Mouse (Mus musculus): ENCODE measurements around the gene Tipin.
"Not testable (repeated sequence)": the region's sequence is repeated elsewhere in the genome, so short reads cannot be mapped to it uniquely, and the experiment has no call there.

Tipin gene

DNA sequence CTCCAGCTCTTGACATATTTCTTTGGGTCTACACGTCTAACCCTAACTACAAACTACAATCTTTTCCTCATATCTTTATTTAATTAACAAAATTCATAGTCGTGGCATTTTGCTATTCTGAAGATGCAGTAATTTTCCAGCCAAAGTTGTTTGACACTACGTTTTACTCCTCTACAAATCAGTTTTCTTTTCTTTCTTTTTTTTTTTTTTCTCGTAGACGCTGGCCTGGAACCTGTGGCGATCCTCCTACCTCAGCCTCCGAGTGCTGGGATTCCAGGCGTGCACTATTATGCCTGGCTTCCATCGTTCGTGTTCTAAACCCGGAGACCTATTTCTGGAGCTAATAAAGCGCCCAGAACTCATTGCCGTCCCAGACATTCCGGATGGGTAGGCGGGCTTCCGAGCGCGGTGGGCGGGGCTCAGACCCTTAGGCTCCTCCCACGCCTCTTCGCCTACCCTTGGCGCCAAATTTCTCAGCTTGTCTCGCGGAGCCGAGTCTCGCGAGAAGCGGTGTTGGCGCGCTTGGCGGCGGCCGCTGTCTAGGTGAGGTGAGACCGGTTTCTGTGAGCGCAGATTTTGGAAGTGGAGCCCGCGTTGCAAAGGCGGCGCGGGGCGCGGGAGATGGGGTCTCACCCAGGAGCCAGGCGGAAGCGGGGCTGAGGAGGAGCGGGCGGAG lies at the start of gene Tipin:
Gene Tipin, plus strand, starts transcription at position 477 of the 676 bp plus-strand sequence.
- DNase-seq (ENCODE audit: low read depth), result peak; percentile 98

GRCm38 (mm10) chr9:64231674-64232073 lies 49.7 kb upstream of the Tipin start:
- DNase-seq (ENCODE audit: low read depth), result no peak

- DNase-seq (ENCODE audit: low read depth), result no peak
These were observed 49.0 kb upstream of the Tipin start for GRCm38 (mm10) chr9:64232257-64232957.

DNA sequence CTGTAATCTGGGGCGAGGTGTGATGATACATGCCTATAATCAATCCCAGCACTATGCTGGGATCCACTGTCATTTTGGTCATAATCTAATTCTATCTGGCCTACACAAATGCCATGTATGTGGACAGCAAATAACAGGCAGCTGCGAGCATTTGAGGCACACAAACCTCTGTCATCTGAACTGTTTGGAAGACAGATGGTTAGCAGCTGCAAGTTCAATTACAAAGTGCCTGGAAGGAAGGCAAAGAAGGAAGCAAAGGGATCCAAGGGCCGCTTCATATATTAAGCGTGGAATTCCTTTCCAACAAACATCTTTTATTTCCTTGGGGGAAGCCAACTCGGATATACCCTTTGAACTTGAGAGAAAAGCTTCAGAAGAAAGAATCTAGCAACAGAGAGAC lies 47.7 kb upstream of the Tipin start:
- no peak for DNase-seq (ENCODE audit: low read depth)

DNA sequence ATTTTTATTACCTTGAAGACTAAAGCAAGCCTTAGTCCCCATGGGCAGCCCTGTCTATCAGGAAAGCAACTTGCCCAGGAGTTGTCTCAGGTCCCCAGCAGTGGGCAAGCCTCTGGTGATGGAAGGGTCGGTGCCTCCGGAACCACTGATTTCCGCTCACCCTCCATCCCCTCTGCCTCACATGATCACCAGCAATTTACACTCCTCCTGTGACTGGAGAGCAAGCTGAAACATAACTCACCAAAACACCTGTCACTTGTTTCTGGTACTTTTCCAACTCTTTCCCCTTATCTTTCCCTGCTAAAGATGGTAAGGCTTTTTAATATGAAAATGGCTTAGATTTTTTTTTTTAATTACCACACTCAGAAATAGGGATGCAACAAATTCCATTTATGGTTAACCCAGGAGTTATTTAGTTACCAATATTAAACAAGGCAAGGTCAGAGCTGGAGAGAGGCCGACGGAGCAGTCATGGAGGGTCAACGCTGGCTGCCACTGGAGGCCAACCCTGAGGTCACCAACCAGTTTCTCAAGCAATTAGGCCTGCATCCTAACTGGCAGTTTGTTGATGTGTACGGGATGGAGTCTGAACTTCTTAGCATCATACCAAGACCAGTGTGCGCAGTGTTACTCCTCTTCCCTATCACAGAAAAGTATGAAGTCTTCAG lies 46.5 kb upstream of the Tipin start, which contains the start of gene Uchl4:
Gene Uchl4, plus strand, starts transcription at position 434 of the 668 bp plus-strand sequence.
- DNase-seq (ENCODE audit: low read depth), result no peak

GRCm38 (mm10) chr9:64236056-64236455 lies 45.3 kb upstream of the Tipin start:
- no peak for DNase-seq (ENCODE audit: low read depth)

DNA sequence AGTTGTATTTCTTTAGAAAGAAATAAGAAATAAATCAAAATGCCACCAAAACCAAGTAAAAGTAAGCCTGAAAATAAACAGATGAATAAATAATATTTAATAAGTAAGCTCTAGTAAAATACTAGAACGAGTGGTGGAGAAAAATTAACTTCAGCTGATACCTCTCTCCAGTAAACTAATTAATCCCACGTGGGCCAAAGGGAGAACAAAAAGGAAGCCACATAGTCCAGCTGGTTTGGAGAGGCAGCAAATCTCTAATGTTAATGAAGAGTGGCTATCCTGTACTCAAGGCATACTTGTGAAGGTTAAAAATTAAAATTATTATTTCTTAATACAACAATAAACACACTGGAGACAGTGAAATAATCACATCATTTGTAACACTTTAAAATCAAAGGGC lies 41.3 kb upstream of the Tipin start:
- no peak for DNase-seq (ENCODE audit: low read depth)

- DNase-seq (ENCODE audit: low read depth), result no peak
These were observed 40.7 kb upstream of the Tipin start for GRCm38 (mm10) chr9:64240681-64241080.

DNA sequence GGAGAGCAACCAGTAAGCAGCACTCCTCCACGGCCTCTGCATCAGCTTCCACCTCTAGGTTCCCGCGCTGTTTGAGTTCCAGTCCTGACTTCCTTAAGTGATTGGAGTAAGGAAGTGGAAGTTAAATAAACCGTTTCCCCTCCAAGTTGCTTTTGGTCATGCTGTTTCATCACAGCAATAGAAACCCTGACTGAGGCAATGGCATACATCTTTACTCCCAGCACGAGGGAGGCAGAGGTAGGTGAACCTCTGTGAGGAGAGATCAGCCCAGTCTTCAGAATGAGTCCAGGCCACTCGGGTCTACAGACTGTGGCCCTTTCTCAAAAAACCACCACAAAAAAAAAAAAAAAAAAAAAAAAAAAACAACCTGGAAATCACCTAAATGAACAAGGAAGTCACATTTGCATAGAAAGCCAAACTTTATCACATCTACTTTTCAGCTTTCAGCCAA lies 39.0 kb upstream of the Tipin start:
- DNase-seq (ENCODE audit: low read depth), result no peak

DNA sequence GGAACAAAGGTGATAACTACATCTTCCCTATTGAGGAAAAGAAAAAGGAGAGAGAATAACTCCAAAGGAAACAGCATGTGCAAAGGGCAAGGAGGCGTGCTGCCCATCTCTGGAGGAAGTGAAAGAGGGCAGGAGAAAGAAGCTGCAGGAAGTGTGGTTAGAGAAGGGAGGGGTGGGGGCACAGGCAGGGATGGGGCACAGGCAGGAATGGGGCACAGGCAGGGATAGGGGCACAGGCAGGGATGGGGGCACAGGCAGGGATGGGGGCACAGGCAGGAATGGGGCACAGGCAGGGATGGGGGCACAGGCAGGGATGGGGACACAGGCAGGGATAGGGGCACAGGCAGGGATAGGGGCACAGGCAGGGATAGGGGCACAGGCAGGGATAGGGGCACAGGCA lies 32.0 kb upstream of the Tipin start:
- no peak for DNase-seq (ENCODE audit: low read depth)

GRCm38 (mm10) chr9:64250111-64250730 lies 31.2 kb upstream of the Tipin start:
- DNase-seq (ENCODE audit: low read depth), result no peak

DNA sequence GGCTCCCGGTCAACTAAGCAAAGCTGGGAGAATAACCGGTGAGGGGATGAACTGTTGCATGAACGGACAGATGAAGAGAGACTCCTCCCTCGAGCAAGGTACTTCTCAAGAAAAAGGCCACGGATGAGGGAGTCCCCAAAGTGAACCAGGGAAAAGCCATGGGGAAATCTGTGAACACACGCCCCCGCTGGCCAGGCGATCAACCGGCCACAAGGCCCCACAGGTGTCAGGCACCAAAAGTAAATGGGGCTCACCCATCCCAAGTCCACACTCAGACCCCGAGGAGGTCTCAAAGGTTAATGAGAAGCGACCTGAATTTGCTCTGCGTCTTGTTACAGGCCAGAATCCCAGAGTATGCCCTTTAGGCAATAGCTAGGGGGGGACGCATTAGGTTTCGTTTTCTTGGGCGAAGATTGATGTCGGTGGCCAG lies 28.8 kb upstream of the Tipin start:
- no peak for DNase-seq (ENCODE audit: low read depth)

GRCm38 (mm10) chr9:64253021-64253904 lies 28.1 kb upstream of the Tipin start, which contains the start of gene Map2k1:
Gene Map2k1 (minus strand): TSS chr9:64253631.
- peak; percentile 100 for DNase-seq (ENCODE audit: low read depth)

GRCm38 (mm10) chr9:64255422-64255821 lies 26.0 kb upstream of the Tipin start:
- no peak for DNase-seq (ENCODE audit: low read depth)

DNA sequence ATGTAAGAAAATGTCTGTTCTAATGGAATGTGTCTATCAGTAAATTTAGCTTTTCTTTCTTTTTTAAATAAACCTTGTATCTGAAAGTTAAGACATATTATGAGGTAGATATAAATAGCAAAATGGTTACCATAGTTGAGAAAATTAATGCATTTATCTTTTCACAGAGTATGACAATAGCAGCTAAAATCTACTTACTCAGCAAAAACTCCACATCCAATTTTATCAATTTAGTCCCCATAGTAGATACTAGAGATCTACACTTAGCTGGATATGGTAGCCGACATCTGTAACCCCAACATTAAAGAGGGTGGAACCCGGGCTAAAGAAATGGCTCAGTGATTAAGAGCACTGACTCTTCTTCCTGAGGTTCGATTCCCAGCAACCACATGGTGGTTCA lies 25.2 kb upstream of the Tipin start:
- no peak for DNase-seq (ENCODE audit: low read depth)

GRCm38 (mm10) chr9:64259906-64260305 lies 21.5 kb upstream of the Tipin start:
- DNase-seq (ENCODE audit: low read depth), result no peak

DNA sequence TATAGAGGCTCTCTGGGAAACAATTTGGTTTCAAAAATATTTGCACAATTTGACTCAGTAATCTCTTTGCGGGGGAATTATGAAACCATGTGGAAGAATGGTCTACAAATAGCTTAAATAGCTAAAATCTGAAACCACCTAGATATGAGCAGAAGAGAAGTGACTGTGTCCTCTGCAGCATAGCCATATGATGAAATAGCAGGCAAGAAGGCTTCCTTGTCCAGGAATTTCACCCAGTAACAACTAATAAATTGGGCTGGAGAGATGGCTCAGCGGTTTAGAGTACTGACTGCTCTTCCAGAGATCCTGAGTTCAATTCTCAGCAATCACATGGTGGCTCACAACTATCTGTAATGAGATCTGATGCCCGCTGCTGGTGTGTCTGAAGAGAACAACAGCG lies 20.4 kb upstream of the Tipin start:
- DNase-seq (ENCODE audit: low read depth), result no peak

DNA sequence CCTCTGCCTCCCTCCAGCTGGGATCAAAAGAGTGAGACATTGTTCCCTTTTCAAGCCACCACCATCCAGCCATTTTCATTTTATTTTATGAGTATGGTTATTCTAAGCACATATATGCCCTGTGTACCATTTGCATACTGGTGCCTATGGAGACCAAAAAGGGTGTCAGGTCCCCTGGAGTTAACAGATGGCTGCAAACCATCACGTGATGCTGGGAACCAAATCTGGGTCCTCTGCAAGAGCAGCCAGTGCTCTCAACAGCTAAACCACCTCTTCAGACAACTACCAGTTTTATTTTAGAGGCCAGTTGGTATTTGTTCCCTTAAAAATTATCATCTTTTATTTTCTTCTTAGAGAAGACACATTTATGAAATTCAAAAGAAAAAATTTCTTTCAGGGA lies 16.6 kb upstream of the Tipin start:
- DNase-seq (ENCODE audit: low read depth), result no peak

- no peak for DNase-seq (ENCODE audit: low read depth)
These were observed 14.2 kb upstream of the Tipin start for GRCm38 (mm10) chr9:64267231-64267630.

DNA sequence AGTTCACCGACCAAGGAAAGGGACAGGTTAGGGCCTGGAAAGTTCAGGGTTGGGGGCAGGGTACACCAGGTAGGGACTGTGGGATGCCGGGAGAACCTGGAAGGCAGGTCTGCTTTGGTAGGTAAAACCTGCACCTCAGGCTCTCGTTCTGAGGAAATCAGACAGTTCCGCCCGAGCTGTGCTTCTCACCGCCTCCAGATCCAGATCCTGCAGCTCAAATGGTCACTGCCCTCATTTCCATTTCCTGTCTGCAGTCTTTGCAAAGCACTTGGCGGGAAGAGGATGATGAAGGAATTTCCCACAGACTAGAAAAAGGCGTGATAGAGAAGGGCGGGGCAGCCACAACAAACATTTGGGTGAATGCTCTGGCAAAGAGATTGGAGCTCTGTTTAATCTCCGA lies 13.2 kb upstream of the Tipin start:
- DNase-seq (ENCODE audit: low read depth), result no peak

DNA sequence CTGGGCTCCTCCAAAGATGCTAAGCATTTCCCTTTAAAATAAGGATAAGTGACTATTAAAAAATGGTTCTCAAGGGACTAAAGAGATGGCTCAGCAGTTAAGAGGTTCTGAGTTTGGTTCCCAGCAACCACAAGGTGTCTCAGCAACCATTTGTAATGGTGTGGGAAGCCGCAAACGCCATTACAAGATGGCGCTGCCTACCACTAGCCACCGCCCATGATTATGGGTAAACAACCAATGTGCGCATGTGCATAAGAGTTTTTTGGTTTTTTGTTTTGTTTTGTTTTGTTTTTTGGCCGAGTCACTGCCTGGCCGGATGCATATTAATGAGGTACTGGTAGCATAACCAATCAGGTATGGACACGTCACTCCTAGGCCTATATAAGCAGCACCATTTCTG lies 12.5 kb upstream of the Tipin start:
- not testable (repeated sequence) for DNase-seq (ENCODE audit: low read depth)
